In the genomic region with DNA sequence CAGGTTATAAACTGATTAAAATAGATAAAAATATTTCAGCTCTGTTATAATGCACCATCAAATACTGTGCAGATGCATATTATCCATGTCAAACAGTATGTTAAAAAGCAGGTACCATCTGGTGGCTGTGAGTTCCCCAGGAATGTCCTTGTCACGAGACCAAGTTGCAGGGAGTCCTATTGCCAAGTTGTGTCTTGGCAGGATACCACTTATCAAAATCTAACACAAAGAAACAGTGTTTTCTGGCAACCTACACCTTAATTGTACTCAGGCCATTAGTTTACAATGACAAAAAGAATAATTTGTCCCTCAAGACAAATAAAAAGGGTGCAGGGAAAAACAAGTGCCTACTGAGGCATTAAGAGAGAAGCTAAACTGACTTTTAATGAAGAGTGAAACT, we compare ENCODE assay signal across 31 mouse cellular contexts. TPM values are rescaled to one million over a fixed set of nuclear protein-coding genes. Genes with fewer than 3 reads are reported as not detected.
A peak's percentile ranks its signal among the peaks of the same experiment; 100 is the strongest.
DNase-seq lines count a peak whose midpoint lies in the region; ATAC-seq lines count a peak whose summit lies in the region.
"Had no signal": no experiment of that assay in that cellular context is flagged by ENCODE, and none has a peak within 500 bp of the region (broad histone marks: within the 10 kb centered on the region; RNA-seq: fewer than 3 reads in every experiment).

No protein-coding gene starts in this region.

- WGBS in forebrain, embryonic 15.5 days, result 15% methylated on average over 1 of the region's 1 CpGs
- WGBS in forebrain, embryonic 12.5 days, result 58% methylated on average over 1 of the region's 1 CpGs

- no peaks in the 10 kb centered on the region for H3K9me3 ChIP-seq in forebrain, embryonic 15.5 days
- H3K9me3 ChIP-seq in forebrain, embryonic 12.5 days, result no peaks in the 10 kb centered on the region
- H3K9me3 ChIP-seq: embryonic facial prominence, embryonic 13.5 days; heart, embryonic 15.5 days; hindbrain, embryonic 15.5 days; limb, embryonic 10.5 days; neural tube, embryonic 15.5 days had no signal

- H3K9ac ChIP-seq in forebrain, embryonic 15.5 days (replicated peaks), result no peak overlapping the region
- H3K9ac ChIP-seq in forebrain, embryonic 12.5 days, result no peak overlapping the region
- H3K9ac ChIP-seq: embryonic facial prominence, embryonic 13.5 days; heart, embryonic 15.5 days; hindbrain, embryonic 15.5 days; neural tube, embryonic 15.5 days had no signal

- no peaks in the 10 kb centered on the region for H3K27me3 ChIP-seq in forebrain, embryonic 15.5 days
- no peaks in the 10 kb centered on the region for H3K27me3 ChIP-seq in forebrain, embryonic 12.5 days
- H3K27me3 ChIP-seq: embryonic facial prominence, embryonic 13.5 days; heart, embryonic 15.5 days; hindbrain, embryonic 15.5 days; neural tube, embryonic 15.5 days had no signal

- no peaks in the 10 kb centered on the region for H3K36me3 ChIP-seq in forebrain, embryonic 15.5 days
- no peaks in the 10 kb centered on the region for H3K36me3 ChIP-seq in forebrain, embryonic 12.5 days (replicated peaks)
- H3K36me3 ChIP-seq: embryonic facial prominence, embryonic 13.5 days; heart, embryonic 15.5 days; hindbrain, embryonic 15.5 days; limb, embryonic 10.5 days; neural tube, embryonic 15.5 days had no signal

- DNase-seq in Muller cell, postnatal 12 days (ENCODE audit: inconsistent ontology term), result peak; percentile 51
- peak; percentile 9 for DNase-seq in cerebellum, adult 11 months
- DNase-seq in cerebellum, adult 9-11 months, result peak; percentile 31
- no peak for DNase-seq in urinary bladder, adult 18-20 months (ENCODE audit: low spot score in 2 of 2)
- no peak for DNase-seq in thymus, postnatal 36 days
- DNase-seq in urinary bladder, postnatal 14 days (ENCODE audit: low spot score), result no peak
- DNase-seq: adrenal gland, adult 2 months; embryo, embryonic 11 days; heart, postnatal 36 days; kidney, postnatal 25 days; liver had no signal

- H3K4me1 ChIP-seq in forebrain, embryonic 15.5 days, result no peaks in the 10 kb centered on the region
- H3K4me1 ChIP-seq in forebrain, embryonic 12.5 days, result no peaks in the 10 kb centered on the region
- H3K4me1 ChIP-seq: embryonic facial prominence, embryonic 13.5 days; heart, embryonic 15.5 days; hindbrain, embryonic 15.5 days; limb, embryonic 10.5 days; neural tube, embryonic 15.5 days had no signal

- H3K4me2 ChIP-seq in forebrain, embryonic 15.5 days (replicated peaks), result no peak overlapping the region
- H3K4me2 ChIP-seq in forebrain, embryonic 12.5 days, result no peak overlapping the region
- H3K4me2 ChIP-seq: embryonic facial prominence, embryonic 13.5 days; heart, embryonic 15.5 days; hindbrain, embryonic 15.5 days; neural tube, embryonic 15.5 days had no signal

- no peak overlapping the region for H3K4me3 ChIP-seq in forebrain, embryonic 15.5 days
- no peak overlapping the region for H3K4me3 ChIP-seq in forebrain, embryonic 12.5 days (replicated peaks)
- H3K4me3 ChIP-seq: embryonic facial prominence, embryonic 13.5 days; erythroblast, embryonic 14.5 days; heart, embryonic 15.5 days; hindbrain, embryonic 15.5 days; layer of hippocampus, adult 2 months; limb, embryonic 10.5 days; neural tube, embryonic 15.5 days had no signal

- H3K27ac ChIP-seq in forebrain, embryonic 15.5 days (replicated peaks), result no peak overlapping the region
- no peak overlapping the region for H3K27ac ChIP-seq in forebrain, embryonic 12.5 days
- H3K27ac ChIP-seq: embryonic facial prominence, embryonic 13.5 days; heart, embryonic 15.5 days; hindbrain, embryonic 15.5 days; layer of hippocampus, adult 2 months; limb, embryonic 10.5 days; macrophage; neural tube, embryonic 15.5 days; stomach, postnatal 0 days had no signal

- ATAC-seq in forebrain, embryonic 15.5 days (replicated peaks), result 0 out of 2 replicates have a peak, but pooled peaks have one; percentile 26
- ATAC-seq in forebrain, embryonic 12.5 days (ENCODE audit: low FRiP score), result no peak
- ATAC-seq: intestine, embryonic 16.5 days; midbrain, embryonic 16.5 days; Patski had no signal

RNA-seq across cellular contexts. Expression of a gene that starts 3.6 kb away (rescaled TPM):
- polyA plus RNA-seq in forebrain, embryonic 15.5 days (2015; fragmentation: Nextera tagmentation; extraction: Ambion mirVana), result not detected in 2 replicates
- polyA plus RNA-seq in forebrain, embryonic 12.5 days (2016; fragmentation: Nextera tagmentation; extraction: Ambion mirVana), result not detected in 2 replicates
- polyA plus RNA-seq: adrenal gland, adult 2 months; embryonic facial prominence, embryonic 13.5 days; erythroblast, embryonic 14.5 days; frontal cortex, adult 2 months; gonadal fat pad, adult 2 months; heart, embryonic 15.5 days; hindbrain, embryonic 15.5 days; intestine, embryonic 16.5 days; kidney, embryonic 14.5 days; limb, embryonic 10.5 days; liver, embryonic 16.5 days; lung, embryonic 16.5 days; macrophage; midbrain, embryonic 16.5 days; neural tube, embryonic 15.5 days; Patski; stomach, postnatal 0 days; thymus, postnatal 0 days had no signal

RNA-seq across cellular contexts. Expression of a gene that starts 12.4 kb away (rescaled TPM):
- polyA plus RNA-seq in forebrain, embryonic 15.5 days (2015; fragmentation: Nextera tagmentation; extraction: Ambion mirVana), result not detected in 2 replicates
- 0.05 TPM in 1 of 2 replicates, not detected in the other for polyA plus RNA-seq in forebrain, embryonic 12.5 days (2016; fragmentation: Nextera tagmentation; extraction: Ambion mirVana)
- polyA plus RNA-seq: adrenal gland, adult 2 months; embryonic facial prominence, embryonic 13.5 days; erythroblast, embryonic 14.5 days; gonadal fat pad, adult 2 months; heart, embryonic 15.5 days; hindbrain, embryonic 15.5 days; intestine, embryonic 16.5 days; kidney, embryonic 14.5 days; limb, embryonic 10.5 days; liver, embryonic 16.5 days; lung, embryonic 16.5 days; macrophage; midbrain, embryonic 16.5 days; neural tube, embryonic 15.5 days; Patski; stomach, postnatal 0 days; thymus, postnatal 0 days had no signal

RNA-seq across cellular contexts. Expression of a gene that starts 13.1 kb away (rescaled TPM):
- polyA plus RNA-seq in forebrain, embryonic 15.5 days (2015; fragmentation: Nextera tagmentation; extraction: Ambion mirVana), result not detected in 2 replicates
- not detected in 2 replicates for polyA plus RNA-seq in forebrain, embryonic 12.5 days (2016; fragmentation: Nextera tagmentation; extraction: Ambion mirVana)
- polyA plus RNA-seq: adrenal gland, adult 2 months; embryonic facial prominence, embryonic 13.5 days; erythroblast, embryonic 14.5 days; frontal cortex, adult 2 months; gonadal fat pad, adult 2 months; heart, embryonic 15.5 days; hindbrain, embryonic 15.5 days; intestine, embryonic 16.5 days; kidney, embryonic 14.5 days; limb, embryonic 10.5 days; liver, embryonic 16.5 days; lung, embryonic 16.5 days; macrophage; midbrain, embryonic 16.5 days; neural tube, embryonic 15.5 days; Patski; stomach, postnatal 0 days; thymus, postnatal 0 days had no signal

RNA-seq across cellular contexts. Expression of a gene that starts 37.4 kb away (rescaled TPM):
- not detected in 2 replicates for polyA plus RNA-seq in forebrain, embryonic 15.5 days (2015; fragmentation: Nextera tagmentation; extraction: Ambion mirVana)
- polyA plus RNA-seq in forebrain, embryonic 12.5 days (2016; fragmentation: Nextera tagmentation; extraction: Ambion mirVana), result not detected in 2 replicates
- polyA plus RNA-seq: adrenal gland, adult 2 months; embryonic facial prominence, embryonic 13.5 days; erythroblast, embryonic 14.5 days; frontal cortex, adult 2 months; gonadal fat pad, adult 2 months; heart, embryonic 15.5 days; hindbrain, embryonic 15.5 days; intestine, embryonic 16.5 days; kidney, embryonic 14.5 days; limb, embryonic 10.5 days; liver, embryonic 16.5 days; lung, embryonic 16.5 days; macrophage; midbrain, embryonic 16.5 days; neural tube, embryonic 15.5 days; Patski; stomach, postnatal 0 days; thymus, postnatal 0 days had no signal

RNA-seq across cellular contexts. Expression of a gene that starts 53.3 kb away (rescaled TPM):
- not detected in 2 replicates for polyA plus RNA-seq in forebrain, embryonic 15.5 days (2015; fragmentation: Nextera tagmentation; extraction: Ambion mirVana)
- polyA plus RNA-seq in forebrain, embryonic 12.5 days (2016; fragmentation: Nextera tagmentation; extraction: Ambion mirVana), result not detected in 2 replicates
- polyA plus RNA-seq: adrenal gland, adult 2 months; embryonic facial prominence, embryonic 13.5 days; erythroblast, embryonic 14.5 days; frontal cortex, adult 2 months; gonadal fat pad, adult 2 months; heart, embryonic 15.5 days; hindbrain, embryonic 15.5 days; intestine, embryonic 16.5 days; kidney, embryonic 14.5 days; limb, embryonic 10.5 days; liver, embryonic 16.5 days; lung, embryonic 16.5 days; macrophage; midbrain, embryonic 16.5 days; neural tube, embryonic 15.5 days; stomach, postnatal 0 days; thymus, postnatal 0 days had no signal

Comparison
In these comparisons a context has a peak if more than half of its experiments do, and no peak if none do; other contexts are left out.
1. DNase-seq: peak in Muller cell, postnatal 12 days (single experiment), cerebellum, adult 11 months (single experiment) and cerebellum, adult 9-11 months (single experiment); none in urinary bladder, adult 18-20 months (0 of 2), thymus, postnatal 36 days (0 of 2) and urinary bladder, postnatal 14 days (single experiment).